Mouse (Mus musculus) kidney, postnatal 25 days (tissue): Measurements from ENCODE around the gene Ago1.

Source experiments
- DNase-seq, 2 experiments: peaks; one replicate each; pipeline ENCODE4 v3.0.0; 2021; ENCODE audit warnings: mixed read lengths in 2 of 2

Ago1 gene

DNA sequence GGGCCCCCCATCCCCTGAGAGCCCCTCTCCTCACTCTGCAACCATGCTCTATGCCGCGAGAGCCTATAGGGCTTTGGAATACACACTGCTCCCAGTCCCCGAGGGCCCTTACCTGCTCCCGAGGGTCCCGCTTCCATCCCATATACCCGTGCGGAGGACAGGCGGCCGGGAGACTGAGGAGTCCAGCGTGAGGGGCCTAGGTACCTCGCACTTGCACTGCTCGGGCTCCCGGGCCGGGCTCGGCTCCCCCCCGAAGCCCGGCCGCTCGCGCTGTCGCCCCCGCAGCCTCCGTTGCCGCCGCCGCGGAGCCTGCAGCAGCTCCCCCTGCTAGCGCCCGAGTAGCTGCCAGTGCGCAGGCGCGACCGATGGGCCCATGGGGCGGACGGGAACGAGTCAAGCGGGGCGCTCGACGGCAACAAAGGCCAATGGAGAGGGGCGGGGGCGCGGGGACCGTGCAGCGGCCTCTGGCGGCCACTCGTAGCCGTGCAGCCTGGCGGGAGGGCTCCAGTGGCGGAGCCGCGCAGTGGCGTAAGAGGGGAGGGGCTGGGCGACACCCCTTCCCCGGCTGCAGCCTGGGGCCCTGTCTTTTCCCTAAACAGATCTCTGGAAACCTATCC is at the start of gene Ago1:
Gene Ago1 (minus strand): TSS at position 299 of the 617 bp plus-strand sequence.
- peak; percentile 93 to 98 for DNase-seq

DNA sequence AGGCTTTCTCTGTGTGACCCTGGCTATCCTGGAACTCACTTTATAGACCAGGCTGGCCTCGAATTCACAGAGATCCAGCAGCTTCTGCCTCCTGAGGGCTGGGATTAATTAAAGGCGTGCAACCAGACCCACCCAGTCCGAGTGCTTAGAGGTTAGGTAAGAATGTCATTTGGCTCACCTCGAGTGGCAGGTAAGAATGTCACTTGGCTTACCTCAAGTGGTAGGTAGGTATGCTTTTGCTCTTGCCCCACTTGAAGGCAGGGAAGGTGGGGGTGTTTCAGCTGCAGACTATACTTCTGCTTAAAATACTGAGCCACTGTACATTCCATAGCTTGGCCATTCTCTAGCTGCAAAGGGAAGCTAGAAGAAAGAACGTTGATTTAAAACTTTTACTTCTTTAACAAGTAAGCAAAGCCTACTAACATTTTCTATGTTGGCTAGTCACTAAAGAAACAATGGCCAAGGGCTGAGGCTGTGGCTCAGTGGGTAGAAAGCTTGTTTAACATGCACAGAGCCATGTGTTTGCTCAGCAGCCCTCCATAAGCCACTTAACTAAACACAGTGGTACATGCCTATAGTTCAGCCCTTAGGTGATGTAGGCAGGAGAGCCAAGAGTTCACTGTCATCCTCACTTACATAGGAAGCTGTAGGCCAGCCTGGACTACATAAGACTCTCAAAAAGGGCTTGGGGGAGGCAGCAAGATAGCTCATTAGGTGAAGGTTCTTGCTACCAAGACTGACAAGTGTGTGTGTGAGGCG is 44.1 kb upstream of the Ago1 start:
- DNase-seq: no peak

DNA sequence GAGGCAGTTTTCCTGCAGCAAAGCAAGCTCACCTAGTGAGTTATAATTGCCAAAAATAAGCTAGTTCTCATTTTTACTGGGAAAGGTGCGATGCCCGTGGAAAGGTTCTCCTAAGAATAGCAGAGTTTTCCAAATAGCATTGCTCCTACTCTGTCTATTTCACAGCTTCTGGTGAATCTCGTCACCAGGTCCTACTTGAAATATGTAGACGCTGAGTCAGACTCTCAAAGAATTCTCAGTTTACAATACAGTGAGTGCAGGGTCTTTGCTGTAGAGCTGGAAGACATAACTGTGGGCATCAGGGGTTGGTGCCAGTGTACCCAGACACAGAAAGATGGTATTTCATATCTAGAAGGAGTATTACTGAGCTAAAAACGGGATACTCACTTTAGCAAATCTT is 42.6 kb upstream of the Ago1 start:
- no peak for DNase-seq

DNA sequence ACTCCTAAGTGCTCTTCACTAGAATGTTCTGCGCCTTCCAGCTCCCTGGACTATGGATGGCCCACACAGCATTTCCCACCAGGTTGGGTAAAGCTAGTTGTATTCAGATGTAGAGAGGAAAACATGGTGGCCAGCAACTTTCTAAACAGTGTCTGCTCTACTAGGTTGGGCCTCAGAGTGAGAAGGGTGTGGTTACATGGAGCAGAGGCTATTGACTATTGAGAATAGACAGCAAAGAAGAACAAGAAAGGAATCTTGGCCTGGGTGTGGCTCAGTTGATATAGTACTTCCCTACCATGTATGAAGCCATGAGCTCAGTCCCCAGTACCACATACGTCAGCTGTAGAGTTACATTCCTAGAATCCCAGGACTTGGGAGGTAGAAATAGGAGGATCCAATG is 40.7 kb upstream of the Ago1 start:
- no peak for DNase-seq

DNA sequence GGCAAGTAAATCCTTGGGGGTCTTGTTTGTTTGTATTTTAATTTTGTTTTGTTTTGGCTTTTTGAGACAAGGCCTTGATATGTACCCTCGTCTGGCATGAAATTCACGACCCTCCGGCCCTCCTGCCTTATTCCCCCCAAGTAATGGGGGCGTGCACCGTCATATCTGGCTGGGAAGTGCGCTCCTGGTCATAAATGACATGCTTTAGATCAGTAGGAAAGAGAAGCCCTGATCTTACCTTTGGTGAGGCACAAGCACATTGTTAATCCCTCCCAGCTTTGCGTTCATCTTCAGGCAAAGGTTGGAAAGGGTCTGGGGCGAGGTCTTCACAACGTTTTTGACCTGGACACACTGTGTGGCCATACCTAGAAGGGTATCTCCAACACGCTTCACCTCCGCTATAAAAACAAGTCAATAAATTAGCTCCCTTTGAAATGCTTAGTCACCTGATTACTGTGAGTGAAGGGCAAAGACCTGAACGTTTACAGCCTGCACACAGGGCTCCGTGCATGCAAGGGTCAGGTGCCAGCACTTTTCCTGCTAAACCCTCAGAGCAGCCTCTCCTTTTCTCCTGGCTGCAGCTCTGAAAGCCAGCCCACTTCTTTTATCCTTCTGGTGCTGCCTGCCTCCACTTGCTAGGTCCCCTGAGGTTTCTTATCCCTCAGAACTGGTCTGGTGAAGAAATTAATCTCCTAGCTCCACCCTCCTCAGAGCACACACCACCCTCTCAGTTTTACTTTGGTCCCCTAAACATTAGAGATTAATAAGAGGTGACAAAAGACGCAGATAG is 39.9 kb upstream of the Ago1 start:
- peak in 1 of 2 experiments; percentile 4 for DNase-seq

DNA sequence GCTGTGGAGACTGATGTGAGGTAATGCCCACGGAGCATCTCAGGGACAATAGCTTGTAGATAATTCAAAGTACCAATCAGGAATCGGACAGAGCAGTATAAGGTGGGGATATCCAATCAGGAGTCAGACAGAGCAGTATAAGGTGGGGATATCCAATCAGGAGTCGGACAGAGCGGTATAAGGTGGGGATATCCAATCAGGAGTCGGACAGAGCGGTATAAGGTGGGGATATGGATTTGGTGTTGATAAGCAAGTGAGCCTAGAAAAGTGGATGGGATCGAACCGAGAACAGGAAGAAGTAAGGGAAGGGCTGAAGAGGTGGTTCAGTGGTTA is 34.6 kb upstream of the Ago1 start:
- DNase-seq: no peak

DNA sequence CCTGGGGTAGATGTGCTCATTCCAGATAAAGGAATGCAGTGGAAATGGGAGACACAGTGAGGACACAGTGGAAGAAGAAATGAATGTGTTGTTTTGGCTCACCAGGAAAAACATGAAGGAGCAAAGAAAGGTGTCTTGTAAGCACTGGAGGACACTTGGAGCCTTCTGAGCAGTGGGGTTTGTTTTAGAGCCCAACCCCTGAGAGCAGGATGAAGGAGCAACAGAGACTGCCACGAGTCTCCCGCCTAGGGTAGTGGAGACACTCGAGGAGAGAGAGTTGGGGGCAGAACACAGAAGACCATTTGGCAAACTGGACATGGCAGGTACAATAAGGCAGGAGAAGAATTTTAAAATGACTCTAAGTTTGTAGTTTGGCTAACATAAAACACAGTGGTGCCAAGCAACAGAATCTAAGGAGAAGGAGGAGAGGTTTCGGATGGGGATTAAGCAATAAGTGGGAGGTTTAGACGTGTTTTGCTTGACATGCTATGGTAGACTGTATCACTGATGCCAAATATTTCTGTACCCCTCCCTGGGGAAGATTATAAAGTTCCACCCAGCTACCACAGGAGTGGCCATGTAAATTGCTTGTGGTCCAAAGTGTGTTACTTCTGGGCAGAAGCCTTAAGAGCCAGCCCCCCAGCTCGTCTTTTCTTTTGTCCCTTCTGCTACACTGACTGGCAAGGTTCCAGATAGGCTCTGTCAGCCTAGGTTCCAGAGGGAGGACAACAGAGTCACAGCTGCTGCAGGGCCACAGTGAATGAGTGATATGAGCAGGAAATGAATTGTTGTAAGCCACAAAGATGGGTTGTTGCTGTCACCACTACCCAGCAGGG is 34.0 kb upstream of the Ago1 start:
- no peak for DNase-seq

DNA sequence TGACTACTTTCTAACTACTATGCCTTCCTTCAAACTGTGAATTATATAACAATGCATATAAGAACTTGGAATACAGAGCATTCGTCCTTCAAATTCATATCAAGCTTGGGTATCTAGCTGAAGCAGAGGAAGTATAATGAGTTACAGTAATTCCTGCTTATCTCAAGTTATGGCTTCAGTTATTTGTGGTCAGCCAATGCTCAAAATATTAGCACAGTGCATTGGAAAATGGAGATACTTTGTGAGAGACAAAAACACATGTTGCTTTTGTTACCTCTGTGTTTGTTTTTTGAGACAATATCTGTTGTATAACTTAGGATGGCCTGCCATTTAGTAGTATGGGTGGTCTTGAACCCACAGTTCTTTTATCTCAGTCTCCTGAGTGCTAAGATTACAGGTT is 30.2 kb upstream of the Ago1 start:
- DNase-seq: no peak

DNA sequence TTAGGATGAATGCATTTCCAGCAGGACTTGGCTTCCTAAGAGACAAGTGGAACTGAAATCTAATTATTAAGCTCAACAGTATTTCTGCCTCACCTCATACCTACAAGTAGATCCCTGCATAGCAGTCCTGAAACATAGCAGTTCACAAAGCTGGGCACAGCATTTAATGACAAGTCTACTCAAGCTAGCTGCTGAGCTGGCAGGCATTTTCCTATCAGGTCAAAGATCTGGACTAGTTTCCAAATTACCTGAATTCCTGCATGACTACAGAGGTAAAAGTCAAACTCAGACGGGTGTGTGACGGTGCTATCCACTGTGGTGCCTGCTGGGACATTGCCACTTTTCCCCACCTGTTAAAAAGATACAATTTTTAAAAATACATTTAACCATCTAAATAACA is 28.6 kb upstream of the Ago1 start:
- peak in 1 of 2 experiments; percentile 41 for DNase-seq

DNA sequence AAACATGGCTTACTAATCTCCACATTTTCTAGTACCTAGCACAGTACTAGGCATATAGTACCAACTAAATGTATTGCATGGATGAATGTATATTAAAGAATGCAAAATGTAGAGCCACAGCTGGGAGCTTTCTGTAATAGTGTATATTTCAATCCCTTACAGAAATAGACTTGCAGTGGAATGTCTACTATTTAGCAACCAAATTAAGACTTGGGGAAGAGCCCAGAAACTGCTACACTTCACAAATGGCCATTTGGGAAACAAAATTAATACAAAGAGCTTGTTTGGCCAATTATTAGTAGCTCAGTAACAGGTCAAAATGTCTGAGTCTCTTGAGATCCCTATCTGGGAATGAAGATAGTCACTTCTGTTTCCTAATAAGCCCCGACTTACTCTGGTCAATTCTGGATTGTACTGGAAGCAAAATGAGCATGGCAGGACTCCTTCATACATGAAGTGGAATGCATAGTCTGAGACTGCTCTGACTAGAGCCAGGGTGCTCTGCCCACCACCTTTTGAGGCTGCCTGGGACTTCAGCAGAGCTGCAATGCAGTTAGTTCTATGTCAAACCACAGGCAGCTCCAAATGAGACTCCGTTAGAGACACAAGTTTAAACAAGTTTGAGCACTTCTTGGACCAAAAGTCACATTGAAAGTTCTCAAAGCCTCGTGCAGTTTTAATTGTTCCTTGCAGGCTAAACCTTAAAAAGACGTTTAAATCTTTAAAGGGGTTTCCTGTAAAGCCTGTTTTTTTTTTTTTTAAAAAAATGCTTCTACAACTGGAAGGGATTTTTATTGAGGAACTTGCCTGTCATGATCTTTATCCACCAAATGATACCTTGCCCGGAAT is 27.8 kb upstream of the Ago1 start:
- DNase-seq: no peak

DNA sequence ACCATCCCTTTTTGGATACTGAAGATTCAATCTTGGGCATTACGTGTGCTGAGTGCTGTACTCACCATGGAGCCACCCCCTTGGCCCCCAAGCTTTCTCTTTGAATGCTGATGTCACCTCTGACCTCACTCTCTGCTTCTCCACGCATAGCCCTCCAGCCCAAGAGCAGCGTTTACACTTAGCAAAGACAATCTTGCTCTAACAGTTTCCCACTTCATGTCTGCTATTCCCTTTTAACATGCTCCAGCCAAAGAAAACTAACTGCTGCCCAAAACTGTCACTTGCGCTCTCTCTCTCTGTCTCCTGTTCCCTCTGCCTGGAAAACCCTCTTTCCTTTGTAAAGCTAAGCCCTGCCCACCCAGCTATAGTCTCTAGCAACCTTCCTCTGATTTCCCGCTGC is 27.1 kb upstream of the Ago1 start:
- no peak for DNase-seq

DNA sequence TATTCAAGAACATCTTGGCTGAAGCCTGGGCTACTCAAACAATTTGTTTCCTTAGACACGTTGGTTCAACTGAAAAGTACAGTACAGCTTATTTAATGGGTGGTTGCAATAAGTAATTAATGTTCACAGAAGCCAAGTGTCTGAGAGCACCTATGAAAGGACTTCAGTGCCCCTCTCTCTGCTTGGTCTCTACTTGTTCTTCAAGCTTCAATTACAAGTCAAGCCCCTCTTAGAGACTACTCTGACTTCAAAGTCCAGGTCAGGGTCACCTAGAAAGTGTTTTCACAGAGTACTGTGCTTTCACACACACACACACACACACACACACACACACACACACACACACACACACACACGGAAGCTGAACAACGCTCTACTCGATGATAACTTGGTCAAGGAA is 25.0 kb upstream of the Ago1 start:
- no peak for DNase-seq

DNA sequence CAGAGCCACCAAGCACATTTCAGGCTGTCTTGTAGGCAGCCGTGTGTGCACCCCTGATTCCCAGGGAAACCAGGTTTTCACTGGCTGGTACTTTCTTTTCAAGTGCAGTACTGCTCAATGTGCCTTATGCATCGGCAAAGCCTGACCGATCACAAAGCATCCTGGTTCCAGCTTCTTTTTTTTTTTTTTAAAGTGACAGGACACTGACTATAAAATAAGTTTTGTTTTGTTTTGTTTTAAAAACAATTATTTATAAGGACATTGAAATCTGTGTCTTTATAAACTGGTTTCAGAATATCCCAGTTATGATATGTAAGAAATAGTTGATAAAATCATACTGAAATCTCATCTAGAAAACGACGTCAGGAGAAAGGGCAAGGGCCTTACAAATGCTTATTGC is 23.6 kb upstream of the Ago1 start:
- DNase-seq: no peak

DNA sequence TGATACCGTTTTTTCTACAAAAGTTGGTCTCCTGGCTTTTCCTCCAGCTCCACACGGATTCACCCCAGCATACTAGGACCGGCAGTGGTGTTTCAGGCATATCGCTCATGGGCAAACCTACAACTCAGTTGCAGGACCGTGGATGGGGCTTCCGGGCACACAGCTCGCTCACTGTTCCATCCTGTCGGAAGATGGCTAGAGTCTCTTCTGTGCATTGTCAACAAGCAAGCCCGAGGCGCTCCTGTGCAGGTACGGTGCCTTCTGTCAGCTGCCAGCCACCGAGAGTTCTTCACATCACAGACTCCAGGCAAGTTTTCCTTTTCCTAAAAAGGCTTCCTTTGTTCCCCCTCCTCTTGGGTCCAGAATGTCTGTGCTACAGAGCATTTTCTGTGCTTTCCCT is 22.3 kb upstream of the Ago1 start:
- no peak for DNase-seq

DNA sequence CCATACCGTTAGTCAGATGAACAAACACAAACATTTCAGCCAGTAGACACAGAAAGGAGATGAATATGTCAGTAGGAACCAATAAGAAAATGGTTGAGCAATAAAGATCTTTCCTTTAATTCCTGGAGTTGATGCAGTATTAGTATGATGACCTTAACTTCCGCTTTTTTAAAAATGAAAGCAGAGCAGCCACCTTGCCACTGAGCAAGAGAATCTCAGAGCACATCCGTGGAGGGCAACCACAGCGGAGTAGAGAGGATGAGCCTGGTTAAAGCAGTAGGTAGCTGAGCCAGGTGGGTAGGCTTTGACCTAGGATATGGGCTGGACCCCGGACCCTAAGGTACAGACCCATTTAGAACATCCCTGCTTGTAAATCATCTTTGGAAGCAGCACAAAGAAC is 21.4 kb upstream of the Ago1 start:
- DNase-seq: no peak

DNA sequence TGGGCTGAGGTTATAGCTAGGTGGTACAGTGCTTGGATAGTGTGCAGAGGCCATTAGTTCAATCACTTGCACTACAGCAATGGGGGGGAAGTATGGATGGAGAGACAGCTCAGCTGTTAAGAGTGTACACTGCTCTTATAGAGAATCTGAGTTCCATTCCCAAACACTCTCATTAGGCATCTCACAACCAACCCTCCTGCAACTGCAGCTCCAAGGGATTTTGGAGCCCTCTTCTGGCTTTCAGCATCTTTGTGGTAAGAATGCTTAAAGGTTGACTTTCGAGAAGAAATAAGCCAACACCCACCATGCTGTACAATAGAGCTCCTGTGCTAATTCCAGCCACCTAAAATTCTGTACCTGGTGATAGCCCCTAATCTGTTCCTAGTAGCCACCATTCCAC is 17.8 kb upstream of the Ago1 start:
- no peak for DNase-seq

DNA sequence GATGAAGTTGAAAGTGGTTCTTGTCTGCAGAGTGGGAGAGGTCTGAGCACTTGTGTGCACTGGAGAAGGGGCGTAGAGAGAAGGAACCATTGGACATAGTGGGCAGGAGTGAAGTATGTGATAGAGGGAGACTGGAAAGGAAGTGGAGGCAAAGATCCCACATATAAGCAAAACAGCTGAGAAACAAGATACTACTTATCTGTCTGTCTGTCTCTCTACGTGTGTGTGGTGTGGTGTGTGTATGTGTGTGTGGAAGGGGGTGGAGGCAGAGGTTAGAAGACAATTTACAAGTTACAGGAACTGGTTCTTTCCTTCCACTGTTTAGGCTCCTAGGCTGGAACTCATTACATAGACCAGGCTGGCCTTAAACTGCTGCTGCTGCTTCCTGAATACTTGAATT is 16.7 kb upstream of the Ago1 start:
- DNase-seq: no peak

DNA sequence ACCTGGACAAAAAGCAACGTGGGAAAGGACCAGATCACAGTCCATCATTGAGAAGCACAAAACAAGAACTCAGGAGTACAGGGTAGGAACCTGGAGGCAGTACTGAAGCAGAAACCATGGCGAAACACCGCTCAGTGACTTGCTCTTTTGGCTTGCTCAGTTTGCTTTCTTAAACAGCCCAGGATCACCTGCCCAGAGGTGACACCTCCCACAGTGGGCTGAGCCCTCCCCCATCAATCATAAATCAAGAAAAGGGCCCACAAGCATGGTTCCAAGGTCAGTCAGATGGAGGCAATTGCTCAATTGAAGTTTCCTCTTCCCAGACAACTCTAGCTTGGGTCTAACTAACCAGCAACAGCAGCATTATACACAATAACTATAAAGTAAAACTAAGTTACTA is 15.5 kb upstream of the Ago1 start:
- DNase-seq: no peak

DNA sequence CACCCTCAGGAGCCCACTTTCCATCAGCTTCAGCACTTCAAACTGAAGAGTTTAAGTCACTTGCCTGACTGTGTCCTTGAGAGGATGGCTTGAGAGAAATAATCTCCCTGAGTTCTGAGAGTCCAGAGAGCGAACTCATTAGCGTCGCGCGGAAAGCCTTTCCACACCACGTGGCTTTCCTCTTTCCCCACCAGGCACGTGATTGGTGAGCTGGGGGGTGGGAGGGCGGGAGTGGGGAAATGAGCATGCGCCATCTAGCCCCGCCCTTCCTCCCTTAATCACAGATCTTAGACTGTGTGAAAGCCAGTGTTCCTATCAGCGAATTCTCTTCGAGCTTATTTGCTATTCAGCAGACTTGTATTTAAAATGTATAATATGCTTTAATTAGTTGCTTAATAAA is 14.6 kb upstream of the Ago1 start:
- DNase-seq: no peak

DNA sequence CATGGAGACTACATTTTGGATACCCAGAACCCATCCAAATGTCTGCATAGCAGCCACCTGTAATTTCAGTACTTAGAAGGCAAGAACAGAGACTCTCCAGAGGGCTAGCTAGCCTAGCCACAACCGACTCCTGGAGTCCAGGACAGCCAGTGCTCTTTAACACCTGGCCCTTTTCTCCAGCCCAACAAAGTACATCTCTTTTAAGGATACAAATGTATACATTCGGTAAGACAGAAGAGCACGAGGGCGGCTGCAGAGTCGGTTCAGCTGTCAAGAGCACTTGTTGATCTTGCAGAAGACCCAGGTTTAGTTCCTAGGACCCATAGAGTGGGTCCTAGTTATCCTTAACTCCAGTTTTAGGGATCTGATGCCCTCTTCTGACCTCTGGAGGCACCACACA is 13.1 kb upstream of the Ago1 start:
- no peak for DNase-seq

DNA sequence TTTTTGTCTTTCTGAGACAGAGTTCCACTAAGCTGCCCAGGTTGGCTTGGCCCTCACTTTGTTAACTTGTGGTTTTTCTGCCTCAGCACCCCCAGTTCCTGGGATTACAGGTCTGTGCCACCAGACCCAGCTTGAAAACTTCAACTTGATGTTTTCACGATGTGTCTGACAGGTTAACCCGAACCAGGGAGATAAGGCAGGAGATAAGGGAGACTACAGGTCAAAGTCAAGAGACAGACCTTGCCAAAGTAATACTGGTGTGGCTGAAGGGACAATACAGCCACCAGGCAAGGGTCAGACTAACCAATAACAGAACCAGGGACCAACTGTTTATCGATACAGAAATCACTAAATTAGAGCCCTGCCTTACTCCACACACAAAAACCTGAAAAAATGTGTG is 11.9 kb upstream of the Ago1 start:
- DNase-seq: no peak

DNA sequence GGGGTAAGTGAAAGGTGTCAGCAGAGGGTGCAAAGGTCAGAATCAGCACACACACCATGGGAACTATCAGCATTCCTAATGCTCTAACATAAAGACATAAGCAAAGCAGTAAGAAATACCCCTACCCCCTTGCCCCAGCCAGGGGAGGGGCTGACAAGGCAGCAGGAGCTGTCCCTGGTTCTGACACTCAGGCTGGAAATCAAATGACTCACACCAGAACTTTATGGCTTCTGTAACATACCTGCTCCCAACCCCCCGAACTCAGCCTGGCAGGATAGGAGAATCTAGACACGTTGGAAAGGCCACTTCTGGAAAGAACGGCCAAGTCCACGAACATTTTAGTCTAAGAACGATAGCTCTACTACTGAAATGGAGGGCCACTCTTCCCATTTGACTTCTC is 4.6 kb upstream of the Ago1 start:
- DNase-seq: no peak
